In the genomic region with DNA sequence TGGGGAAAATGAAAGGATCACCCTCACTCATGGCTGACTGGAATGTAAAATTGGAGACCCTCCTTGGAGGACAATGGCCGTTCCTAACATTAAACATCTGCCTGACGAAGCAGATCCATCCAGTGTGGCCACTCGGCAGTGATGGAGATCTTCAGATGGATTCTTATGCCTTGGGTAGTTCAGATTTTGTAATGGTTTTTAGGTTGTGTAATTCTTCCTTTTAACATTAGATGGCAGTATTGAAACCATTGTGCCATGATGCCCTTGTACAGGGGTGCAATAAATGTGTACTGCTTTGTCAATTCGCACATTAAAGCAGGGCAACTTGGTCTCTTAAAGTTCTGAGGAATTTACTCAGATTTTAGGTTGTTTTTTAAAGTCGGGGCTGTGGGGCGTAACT, we compare ENCODE assay signal across 10 mouse cellular contexts. TPM values are rescaled to one million over a fixed set of nuclear protein-coding genes. Genes with fewer than 3 reads are reported as not detected.
DNase-seq lines count a peak whose midpoint lies in the region; ATAC-seq and TF ChIP-seq lines count a peak whose summit lies in the region.
"Had no signal": no experiment of that assay in that cellular context is flagged by ENCODE, and none has a peak within 500 bp of the region (broad histone marks: within the 10 kb centered on the region; RNA-seq: fewer than 3 reads in every experiment).

No protein-coding gene starts in this region.

- no peaks in the 10 kb centered on the region for H3K27me3 ChIP-seq in liver, embryonic 14.5 days (ENCODE audit: control insufficient read depth, insufficient read depth, low read length)
- H3K27me3 ChIP-seq in liver, embryonic 12.5 days (replicated peaks): no peaks in the 10 kb centered on the region
- H3K27me3 ChIP-seq in forebrain, embryonic 16.5 days (replicated peaks; ENCODE audit: control insufficient read depth, insufficient read depth, low read length): no peaks in the 10 kb centered on the region
- H3K27me3 ChIP-seq: heart, embryonic 13.5 days had no signal

- no peak overlapping the region for H3K27ac ChIP-seq in liver, embryonic 14.5 days
- no peak overlapping the region for H3K27ac ChIP-seq in liver, embryonic 12.5 days
- no peak overlapping the region for H3K27ac ChIP-seq in forebrain, embryonic 16.5 days (ENCODE audit: low read length)
- H3K27ac ChIP-seq: heart, embryonic 13.5 days had no signal

- no peak overlapping the region for H3K4me3 ChIP-seq in liver, embryonic 14.5 days (ENCODE audit: insufficient read depth in 1 of 2, low read depth in 2 of 2, low read length in 2 of 2)
- H3K4me3 ChIP-seq in liver, embryonic 12.5 days: no peak overlapping the region
- no peak overlapping the region for H3K4me3 ChIP-seq in forebrain, embryonic 16.5 days (replicated peaks; ENCODE audit: low read length)
- H3K4me3 ChIP-seq: heart, embryonic 13.5 days had no signal

- intact Hi-C loops in left cerebral cortex, postnatal 4 days (cut with DNase I): no loop called here

- H3K4me2 ChIP-seq in liver, embryonic 14.5 days (ENCODE audit: low read depth): no peak overlapping the region
- no peak overlapping the region for H3K4me2 ChIP-seq in liver, embryonic 12.5 days
- H3K4me2 ChIP-seq in forebrain, embryonic 16.5 days (ENCODE audit: low read length): no peak overlapping the region
- H3K4me2 ChIP-seq: heart, embryonic 13.5 days had no signal

- no peak for TF ChIP-seq EP300 in liver, embryonic 14.5 days (IDR thresholded peaks at IDR 0.05; ENCODE audit: low read depth)

- no peak for DNase-seq in cerebellum, adult 11-12 months
- no peak for DNase-seq in liver, embryonic 14.5 days (ENCODE audit: low read depth in 3 of 3, low spot score in 3 of 3)
- DNase-seq in retina, postnatal 1 day: peak; percentile 50
- no peak for DNase-seq in left cerebral cortex, postnatal 4 days
- DNase-seq: cerebellum, adult 9-11 months had no signal

- peak; percentile 62 for TF ChIP-seq CTCF in liver, embryonic 14.5 days (IDR thresholded peaks at IDR 0.05; ENCODE audit: low read depth)

- peaks cover 64% of the 10 kb centered on the region for H3K36me3 ChIP-seq in liver, embryonic 14.5 days (replicated peaks; ENCODE audit: control insufficient read depth, insufficient read depth, low read depth)
- H3K36me3 ChIP-seq in liver, embryonic 12.5 days: peaks cover 90% of the 10 kb centered on the region
- H3K36me3 ChIP-seq in forebrain, embryonic 16.5 days (ENCODE audit: control insufficient read depth, insufficient read depth): peaks cover 12% of the 10 kb centered on the region

- no peaks in the 10 kb centered on the region for H3K9me3 ChIP-seq in liver, embryonic 14.5 days (ENCODE audit: control insufficient read depth, low read length)
- H3K9me3 ChIP-seq in liver, embryonic 12.5 days (replicated peaks): no peaks in the 10 kb centered on the region
- no peaks in the 10 kb centered on the region for H3K9me3 ChIP-seq in forebrain, embryonic 16.5 days (ENCODE audit: control insufficient read depth, low read length)
- H3K9me3 ChIP-seq: heart, embryonic 13.5 days had no signal

- WGBS in liver, embryonic 14.5 days (ENCODE audit: insufficient replicate concordance): 76% methylated on average over 6 of the region's 6 CpGs
- WGBS in liver, embryonic 12.5 days (ENCODE audit: insufficient replicate concordance): 81% methylated on average over 6 of the region's 6 CpGs
- WGBS in forebrain, embryonic 16.5 days: 83% methylated on average over 6 of the region's 6 CpGs

- peak; percentile 56 for ATAC-seq in cerebellum, adult (ENCODE audit: insufficient number of reproducible peaks, low FRiP score, low TSS enrichment)
- no peak for ATAC-seq in liver, embryonic 14.5 days (ENCODE audit: insufficient read depth)
- no peak for ATAC-seq in liver, embryonic 12.5 days
- 0 out of 2 replicates have a peak, but pooled peaks have one; percentile 28 for ATAC-seq in forebrain, embryonic 16.5 days
- no peak; the same call in 1 of the 2 replicates for ATAC-seq in monocyte, adult 5-6 weeks (replicated peaks; ENCODE audit: insufficient number of reproducible peaks, low FRiP score, low TSS enrichment, poor library complexity, severe bottlenecking)

- 0 out of 4 replicates have a peak, but pooled peaks cover 0 to 4% of the 10 kb centered on the region in 2 experiments for H3K4me1 ChIP-seq in liver, embryonic 14.5 days (replicated peaks; ENCODE audit: control insufficient read depth in 2 of 2, insufficient read depth in 2 of 2, low read length in 1 of 2)
- peaks cover 25% of the 10 kb centered on the region for H3K4me1 ChIP-seq in liver, embryonic 12.5 days
- H3K4me1 ChIP-seq in forebrain, embryonic 16.5 days (replicated peaks; ENCODE audit: control insufficient read depth, insufficient read depth, low read length): no peaks in the 10 kb centered on the region
- H3K4me1 ChIP-seq: heart, embryonic 13.5 days had no signal

- no peak overlapping the region for H3K9ac ChIP-seq in liver, embryonic 14.5 days (replicated peaks)
- H3K9ac ChIP-seq in liver, embryonic 12.5 days: no peak overlapping the region
- H3K9ac ChIP-seq in forebrain, embryonic 16.5 days (replicated peaks; ENCODE audit: low read depth, low read length): no peak overlapping the region
- H3K9ac ChIP-seq: heart, embryonic 13.5 days had no signal

RNA-seq across cellular contexts. Expression of a gene that starts 15.8 kb away (rescaled TPM):
- polyA plus RNA-seq in liver, embryonic 14.5 days (2012; rRNA removed): 35.9 and 36.6 TPM in 2 replicates
- polyA plus RNA-seq in liver, embryonic 14.5 days (2014; fragmentation: Nextera tagmentation; extraction: Ambion mirVana): 75.4 and 86.0 TPM in 2 replicates
- 118 and 120 TPM in 2 replicates for polyA plus RNA-seq in liver, embryonic 12.5 days (2016; fragmentation: Nextera tagmentation; extraction: Ambion mirVana)
- 49.5 TPM in 2 replicates for polyA plus RNA-seq in forebrain, embryonic 16.5 days (2015; fragmentation: Nextera tagmentation; extraction: Ambion mirVana)
- 10 to 100 TPM; 47.2 to 48.5 TPM for total RNA-seq in left cerebral cortex, postnatal 4 days (2021)
- total RNA-seq in monocyte, adult 5-6 weeks (2017): 11.0 to 12.3 TPM (median 11.4 TPM) in 3 replicates

RNA-seq across cellular contexts. Expression of a gene that starts 35.0 kb away (rescaled TPM):
- polyA plus RNA-seq in liver, embryonic 14.5 days (2012; rRNA removed): 18.6 and 30.9 TPM in 2 replicates
- 89.1 and 90.4 TPM in 2 replicates for polyA plus RNA-seq in liver, embryonic 14.5 days (2014; fragmentation: Nextera tagmentation; extraction: Ambion mirVana)
- polyA plus RNA-seq in liver, embryonic 12.5 days (2016; fragmentation: Nextera tagmentation; extraction: Ambion mirVana): 72.7 and 75.0 TPM in 2 replicates
- polyA plus RNA-seq in forebrain, embryonic 16.5 days (2015; fragmentation: Nextera tagmentation; extraction: Ambion mirVana): 54.2 and 66.8 TPM in 2 replicates
- 10 to 100 TPM; 33.7 to 39.3 TPM for total RNA-seq in left cerebral cortex, postnatal 4 days (2021)
- 60.6 to 75.0 TPM (median 69.6 TPM) in 3 replicates for total RNA-seq in monocyte, adult 5-6 weeks (2017)

Comparison
In these comparisons a context has a peak if more than half of its experiments do, and no peak if none do; other contexts are left out.
1. ATAC-seq: peak in cerebellum, adult (single experiment) and forebrain, embryonic 16.5 days (single experiment); none in liver, embryonic 14.5 days (single experiment), liver, embryonic 12.5 days (single experiment) and monocyte, adult 5-6 weeks (single experiment).